Mouse (Mus musculus) C2C12 (cell line): ENCODE measurements at regions not wholly inside any gene's neighbourhood (a gene's known extent, or its start where the extent isn't known, plus 50 kb on each side); places are given as distances from the start of the nearest gene placed in this dataset.

Experiments
- CTCF ChIP-seq: IDR thresholded peaks from one replicate; pipeline ENCODE4 v1.5.1; 2011; ENCODE audit not compliant: control insufficient read depth, insufficient read depth, insufficient read length
- FOSL1 ChIP-seq: IDR thresholded peaks from one replicate; pipeline ENCODE4 v1.8.0; 2011; ENCODE audit warnings: mild to moderate bottlenecking, low read length; ENCODE audit not compliant: poor library complexity, insufficient read depth, severe bottlenecking
- MAX ChIP-seq: IDR thresholded peaks from one replicate; pipeline ENCODE4 v1.6.1; 2011; ENCODE audit warnings: mild to moderate bottlenecking, control low read depth
- MYOG ChIP-seq: IDR thresholded peaks from one replicate; pipeline ENCODE4 v1.6.1; 2011; ENCODE audit not compliant: control insufficient read depth, insufficient read length; ENCODE audit errors: extremely low read depth
- USF1 ChIP-seq: IDR thresholded peaks from one replicate; pipeline ENCODE4 v1.6.1; 2011; ENCODE audit warnings: low read depth, mild to moderate bottlenecking, control low read depth, moderate library complexity

DNA sequence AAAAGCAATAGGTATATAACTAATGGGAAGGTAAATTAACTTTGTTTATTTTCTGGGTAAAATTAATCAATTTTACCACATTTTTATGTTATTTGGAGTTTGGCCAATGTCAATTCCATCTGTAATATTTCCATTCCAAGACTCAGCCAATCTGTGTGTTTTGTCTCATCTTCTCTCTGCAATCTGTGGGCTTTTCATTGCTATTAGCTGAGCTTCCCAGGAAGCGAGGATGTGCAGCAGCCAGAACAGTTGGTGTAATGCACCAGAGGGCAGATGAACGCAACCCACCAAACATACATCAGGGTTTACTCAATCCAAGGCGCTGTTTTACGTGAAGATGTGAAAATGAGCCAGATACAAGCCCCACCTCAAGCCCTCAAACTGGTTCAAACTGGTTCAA is 88.9 kb upstream of the Ifngr1 start:
- TF ChIP-seq USF1 = no peak
- no peak for TF ChIP-seq FOSL1
- no peak for TF ChIP-seq CTCF
- TF ChIP-seq MYOG = no peak
- TF ChIP-seq MAX = no peak
